Mouse (Mus musculus): ENCODE results near the gene Impdh1.

DNA sequence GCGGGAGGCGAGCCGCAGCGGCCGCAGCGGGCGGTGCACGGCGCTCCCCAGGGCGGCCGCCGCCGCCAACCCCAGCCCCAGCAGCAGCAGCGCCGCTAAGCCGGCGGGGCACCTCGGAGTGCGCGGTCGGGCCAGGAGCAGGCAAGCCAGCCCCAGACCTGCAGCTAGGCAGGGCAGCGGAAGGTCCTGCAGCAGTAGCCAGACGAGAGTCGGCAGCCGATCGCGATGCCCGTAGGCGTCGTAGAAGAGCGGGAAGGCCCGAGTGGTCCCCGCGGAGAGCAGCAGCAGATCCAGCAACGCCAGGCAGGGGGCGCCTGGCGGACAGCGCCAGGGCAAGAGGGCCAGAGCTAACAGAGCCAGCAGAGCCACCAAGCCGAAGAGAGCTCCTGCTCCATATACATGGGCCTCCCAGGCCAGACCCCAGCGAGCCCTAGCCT is 45.2 kb downstream of the Impdh1 start:
- peak; percentile 82 for TF ChIP-seq CTCF (IDR thresholded peaks at IDR 0.05; ENCODE audit: low read depth)
- no peak for TF ChIP-seq EP300 (IDR thresholded peaks at IDR 0.05; ENCODE audit: low read depth)

Data from liver, embryonic 14.5 days (tissue).